Mouse (Mus musculus): ENCODE data around the gene Olfr615. TPM values are rescaled to one million over a fixed set of nuclear protein-coding genes. Genes with fewer than 3 reads are reported as not detected.
"Not testable (repeated sequence)": the region's sequence is repeated elsewhere in the genome, so short reads cannot be mapped to it uniquely, and the experiment has no call there.

Olfr615 gene
- polyA plus RNA-seq (2016; fragmentation: Nextera tagmentation; extraction: Ambion mirVana) = not detected in 2 replicates

- no peaks in the 10 kb centered on the region for H3K27me3 ChIP-seq (replicated peaks)
- no peak for ATAC-seq
- H3K36me3 ChIP-seq = no peaks in the 10 kb centered on the region
- H3K9me3 ChIP-seq (replicated peaks) = no peaks in the 10 kb centered on the region
- no peak within 1 kb of the TSS for H3K27ac ChIP-seq
- H3K9ac ChIP-seq = no peak within 1 kb of the TSS
- H3K4me2 ChIP-seq = no peak within 1 kb of the TSS
- H3K4me3 ChIP-seq = no peak within 1 kb of the TSS
- WGBS (ENCODE audit: insufficient replicate concordance) = 41% methylated on average over 2 of the region's 2 CpGs
- H3K4me1 ChIP-seq = no peaks in the 10 kb centered on the region
Measured at GRCm38 (mm10) chr7:103555779-103556178, at the start of gene Olfr615. Olfr615 (plus strand) TSS chr7:103556079.

GRCm38 (mm10) chr7:103512022-103512421 is 43.9 kb upstream of the Olfr615 start, which contains the start of gene Olfr610:
Olfr610 (minus strand) TSS chr7:103512122.
- 54% methylated on average over 2 of the region's 2 CpGs for WGBS (ENCODE audit: insufficient replicate concordance)
- Histone ChIP-seq H3K9ac (no peak within 1 kb of the TSS), H3K4me3 (no peak within 1 kb of the TSS), H3K27ac (no peak within 1 kb of the TSS), H3K36me3 (no peaks in the 10 kb centered on the region), H3K9me3 (replicated peaks) (no peaks in the 10 kb centered on the region), H3K4me2 (no peak within 1 kb of the TSS), H3K27me3 (replicated peaks) (no peaks in the 10 kb centered on the region), H3K4me1 (no peaks in the 10 kb centered on the region)
- ATAC-seq = no peak

- H3K27ac ChIP-seq; H3K4me1 ChIP-seq; H3K9ac ChIP-seq; H3K27me3 ChIP-seq (replicated peaks); H3K4me3 ChIP-seq; H3K9me3 ChIP-seq (replicated peaks); H3K4me2 ChIP-seq; H3K36me3 ChIP-seq; ATAC-seq: not testable (repeated sequence)
- WGBS (ENCODE audit: insufficient replicate concordance) = 37% methylated on average over 1 of the region's 1 CpGs
Measured at GRCm38 (mm10) chr7:103520746-103521145, 35.1 kb upstream of the Olfr615 start, which contains the start of gene Olfr611. Olfr611 (minus strand) TSS chr7:103520846.

GRCm38 (mm10) chr7:103542617-103543016 is 13.3 kb upstream of the Olfr615 start, which contains the start of gene Olfr612:
Olfr612 (minus strand) TSS chr7:103542717.
- ATAC-seq; H3K36me3 ChIP-seq; H3K27me3 ChIP-seq (replicated peaks); H3K4me2 ChIP-seq; H3K9me3 ChIP-seq (replicated peaks); H3K9ac ChIP-seq; H3K4me1 ChIP-seq; H3K27ac ChIP-seq; H3K4me3 ChIP-seq: not testable (repeated sequence)
- WGBS (ENCODE audit: insufficient replicate concordance) = 58% methylated on average over 2 of the region's 2 CpGs

GRCm38 (mm10) chr7:103547774-103548173 is 8.1 kb upstream of the Olfr615 start, which contains the start of gene Olfr613:
Olfr613 (plus strand) TSS chr7:103548074.
- Histone ChIP-seq H3K27ac (no peak within 1 kb of the TSS), H3K9me3 (replicated peaks) (no peaks in the 10 kb centered on the region), H3K36me3 (no peaks in the 10 kb centered on the region), H3K9ac (no peak within 1 kb of the TSS), H3K27me3 (replicated peaks) (no peaks in the 10 kb centered on the region), H3K4me1 (no peaks in the 10 kb centered on the region), H3K4me2 (no peak within 1 kb of the TSS), H3K4me3 (no peak within 1 kb of the TSS)
- 55% methylated on average over 2 of the region's 2 CpGs for WGBS (ENCODE audit: insufficient replicate concordance)
- ATAC-seq = no peak

GRCm38 (mm10) chr7:103569043-103569442 is 13.2 kb downstream of the Olfr615 start, which contains the start of gene Olfr616:
Olfr616 (minus strand) TSS chr7:103569143.
- H3K4me1 ChIP-seq = no peaks in the 10 kb centered on the region
- no peak within 1 kb of the TSS for H3K4me3 ChIP-seq
- WGBS (ENCODE audit: insufficient replicate concordance) = 62% methylated on average over 3 of the region's 3 CpGs
- no peaks in the 10 kb centered on the region for H3K36me3 ChIP-seq
- H3K27me3 ChIP-seq (replicated peaks) = no peaks in the 10 kb centered on the region
- H3K4me2 ChIP-seq = no peak within 1 kb of the TSS
- H3K9ac ChIP-seq = no peak within 1 kb of the TSS
- no peaks in the 10 kb centered on the region for H3K9me3 ChIP-seq (replicated peaks)
- no peak for ATAC-seq
- no peak within 1 kb of the TSS for H3K27ac ChIP-seq

- H3K4me3 ChIP-seq = no peak within 1 kb of the TSS
- H3K4me1 ChIP-seq = no peaks in the 10 kb centered on the region
- no peak within 1 kb of the TSS for H3K9ac ChIP-seq
- no peaks in the 10 kb centered on the region for H3K9me3 ChIP-seq (replicated peaks)
- no peak within 1 kb of the TSS for H3K27ac ChIP-seq
- H3K36me3 ChIP-seq = no peaks in the 10 kb centered on the region
- no peaks in the 10 kb centered on the region for H3K27me3 ChIP-seq (replicated peaks)
- 54% methylated on average over 1 of the region's 1 CpGs for WGBS (ENCODE audit: insufficient replicate concordance)
- no peak for ATAC-seq
- no peak within 1 kb of the TSS for H3K4me2 ChIP-seq
Measured at GRCm38 (mm10) chr7:103572761-103573160, 16.9 kb downstream of the Olfr615 start, which contains the start of gene Olfr617. Olfr617 (plus strand) TSS chr7:103573061.

- Histone ChIP-seq H3K4me1 (no peaks in the 10 kb centered on the region), H3K27ac (no peak within 1 kb of the TSS), H3K9me3 (replicated peaks) (no peaks in the 10 kb centered on the region), H3K4me3 (no peak within 1 kb of the TSS), H3K36me3 (no peaks in the 10 kb centered on the region), H3K9ac (no peak within 1 kb of the TSS), H3K4me2 (no peak within 1 kb of the TSS), H3K27me3 (replicated peaks) (no peaks in the 10 kb centered on the region)
- WGBS (ENCODE audit: insufficient replicate concordance) = 41% methylated on average over 2 of the region's 2 CpGs
- ATAC-seq = no peak
Measured at GRCm38 (mm10) chr7:103589803-103590202, 33.9 kb downstream of the Olfr615 start, which contains the start of gene Olfr618. Olfr618 (plus strand) TSS chr7:103590103.

GRCm38 (mm10) chr7:103600275-103600674 is 44.4 kb downstream of the Olfr615 start, which contains the start of gene Olfr619:
Olfr619 (plus strand) TSS chr7:103600575.
- Histone ChIP-seq H3K4me2 (no peak within 1 kb of the TSS), H3K27ac (no peak within 1 kb of the TSS), H3K4me1 (no peaks in the 10 kb centered on the region), H3K9ac (no peak within 1 kb of the TSS), H3K36me3 (no peaks in the 10 kb centered on the region), H3K4me3 (no peak within 1 kb of the TSS), H3K9me3 (replicated peaks) (no peaks in the 10 kb centered on the region), H3K27me3 (replicated peaks) (no peaks in the 10 kb centered on the region)
- ATAC-seq = no peak

- WGBS (ENCODE audit: insufficient replicate concordance) = 44% methylated on average over 2 of the region's 2 CpGs
Measured at GRCm38 (mm10) chr7:103607425-103607824, 51.5 kb downstream of the Olfr615 start.

GRCm38 (mm10) chr7:103612434-103612833 is 56.6 kb downstream of the Olfr615 start, which contains the start of gene Olfr620:
Olfr620 (minus strand) TSS chr7:103612534.
- Histone ChIP-seq H3K36me3 (no peaks in the 10 kb centered on the region), H3K4me1 (no peaks in the 10 kb centered on the region), H3K4me3 (no peak within 1 kb of the TSS), H3K9me3 (replicated peaks) (no peaks in the 10 kb centered on the region), H3K27me3 (replicated peaks) (no peaks in the 10 kb centered on the region), H3K4me2 (no peak within 1 kb of the TSS), H3K27ac (no peak within 1 kb of the TSS), H3K9ac (no peak within 1 kb of the TSS)
- ATAC-seq = no peak
- 52% methylated on average over 2 of the region's 2 CpGs for WGBS (ENCODE audit: insufficient replicate concordance)

More at GRCm38 (mm10) chr7:103607425-103607824, 51.5 kb downstream of the Olfr615 start:
- Histone ChIP-seq H3K27me3 (replicated peaks) (no peaks in the 10 kb centered on the region), H3K36me3 (no peaks in the 10 kb centered on the region), H3K4me3 (no peak overlapping the region), H3K4me1 (no peaks in the 10 kb centered on the region), H3K27ac (no peak overlapping the region), H3K4me2 (no peak overlapping the region), H3K9me3 (replicated peaks) (no peaks in the 10 kb centered on the region), H3K9ac (no peak overlapping the region)
- ATAC-seq = no peak
